Mouse (Mus musculus) adrenal gland, adult (tissue): Measurements from ENCODE around the gene Cdan1.
"Not testable (repeated sequence)": the region's sequence is repeated elsewhere in the genome, so short reads cannot be mapped to it uniquely, and the experiment has no call there.

Experiments
- DNase-seq, 2 experiments: peaks; one replicate each; pipeline ENCODE4 v3.0.0; 2022 to 2023; ENCODE audit warnings: low spot score in 1 of 2; ENCODE audit not compliant: inconsistent age in 2 of 2

Cdan1 gene

DNA sequence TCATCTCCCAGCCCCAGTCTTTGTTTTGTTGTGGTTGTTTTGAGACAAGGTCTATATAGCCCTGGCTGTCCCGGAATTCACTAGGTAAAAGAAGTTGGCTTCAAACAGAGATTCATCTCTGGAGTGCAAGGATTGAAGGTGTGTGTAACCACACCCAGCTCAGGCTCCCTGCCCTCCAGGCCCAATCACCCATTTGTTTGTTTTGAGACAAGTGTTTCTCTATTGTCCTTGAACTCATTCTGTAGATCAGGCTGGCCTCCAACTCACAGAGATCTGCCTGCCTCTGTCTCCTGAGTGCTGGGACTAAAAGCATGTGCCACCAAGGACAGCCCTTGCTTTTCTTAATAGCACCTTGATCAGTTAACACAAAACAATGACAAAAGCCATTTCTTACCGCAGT is 101.9 kb downstream of the Cdan1 start:
- DNase-seq, result no peak

GRCm38 (mm10) chr2:120745496-120745895 is 104.4 kb downstream of the Cdan1 start:
- no peak for DNase-seq

- no peak for DNase-seq
These were observed 117.9 kb downstream of the Cdan1 start for GRCm38 (mm10) chr2:120731877-120732530.

DNA sequence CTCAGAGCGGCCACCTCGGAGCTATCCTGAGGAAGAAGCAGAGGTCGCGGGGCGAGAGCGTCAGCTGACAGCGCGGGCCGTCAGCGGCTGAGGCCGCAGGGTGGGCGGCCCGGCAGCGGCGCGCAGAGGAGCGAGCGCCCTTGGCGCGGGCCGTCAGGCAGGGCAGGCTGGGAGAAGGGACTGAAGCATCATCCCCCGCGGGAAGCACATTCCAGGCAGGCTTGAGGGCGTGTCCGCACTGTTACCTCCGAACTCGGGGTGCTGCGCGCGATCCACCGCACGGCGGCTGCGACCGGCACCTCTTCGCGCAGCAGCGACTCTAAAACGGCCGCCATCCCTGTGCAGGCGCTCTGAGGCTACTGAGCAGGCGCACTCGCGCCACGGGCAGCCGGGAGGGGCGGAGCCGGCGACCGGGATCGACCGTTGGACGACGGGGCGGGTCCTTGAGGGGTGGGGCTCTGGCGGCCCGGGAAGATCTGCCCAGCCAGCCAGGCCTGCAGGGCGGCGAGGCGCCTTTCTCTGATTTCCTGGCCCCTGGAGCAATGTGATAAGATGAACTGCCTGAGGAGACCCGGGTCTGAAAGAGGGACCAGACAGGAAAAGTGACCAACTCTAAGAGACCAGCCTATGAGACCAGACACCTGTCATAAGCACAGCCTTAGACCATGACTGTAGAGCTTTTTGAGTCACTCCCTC is 118.6 kb downstream of the Cdan1 start:
- DNase-seq, result peak; percentile 95 to 98

GRCm38 (mm10) chr2:120730639-120731166 is 119.2 kb downstream of the Cdan1 start:
- peak; percentile 38 to 76 for DNase-seq

- peak in 1 of 2 experiments; percentile 58 for DNase-seq
These were observed 119.9 kb downstream of the Cdan1 start for GRCm38 (mm10) chr2:120729775-120730585.

DNA sequence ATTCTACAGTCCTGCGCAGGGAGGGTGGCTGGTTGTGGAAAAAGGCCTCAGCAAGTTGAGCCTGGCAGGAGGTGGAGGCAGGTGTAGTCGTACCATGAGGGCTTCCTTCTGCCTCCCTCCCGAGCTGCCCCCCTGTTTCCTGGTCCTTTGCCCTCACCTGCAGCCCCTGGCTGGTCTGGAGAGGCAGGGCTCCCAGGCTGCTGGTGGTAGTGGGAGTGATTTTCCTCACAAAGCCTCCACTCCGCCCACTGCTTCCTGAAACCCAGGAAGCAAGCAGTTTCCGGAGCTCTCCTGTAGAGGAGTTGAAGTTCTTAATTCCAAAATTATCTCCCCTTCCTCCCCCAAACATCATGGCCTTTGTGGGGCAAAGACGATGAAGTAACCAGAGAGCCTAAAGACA is 125.8 kb downstream of the Cdan1 start:
- DNase-seq, result no peak

DNA sequence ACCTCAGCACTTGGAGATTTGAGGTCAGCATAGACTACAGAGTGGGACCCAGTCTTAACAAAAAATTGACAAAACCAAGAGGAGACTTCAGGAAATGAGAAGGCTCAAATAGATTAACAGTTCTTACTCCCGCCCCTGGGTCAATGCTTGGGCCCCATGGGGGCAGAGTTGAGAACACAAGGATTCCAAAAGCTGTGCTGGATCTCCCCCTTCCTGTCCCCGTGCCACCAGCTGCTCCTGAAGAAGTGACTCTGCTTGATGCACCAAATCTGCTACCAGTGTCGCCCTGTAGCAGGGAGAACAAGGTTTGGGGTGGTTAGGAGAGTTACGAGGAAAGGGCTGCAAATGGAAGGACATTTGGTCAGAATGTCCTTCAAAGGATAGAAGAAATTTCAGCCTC is 126.3 kb downstream of the Cdan1 start:
- no peak for DNase-seq

GRCm38 (mm10) chr2:120722491-120722890 is 127.4 kb downstream of the Cdan1 start:
- no peak for DNase-seq

DNA sequence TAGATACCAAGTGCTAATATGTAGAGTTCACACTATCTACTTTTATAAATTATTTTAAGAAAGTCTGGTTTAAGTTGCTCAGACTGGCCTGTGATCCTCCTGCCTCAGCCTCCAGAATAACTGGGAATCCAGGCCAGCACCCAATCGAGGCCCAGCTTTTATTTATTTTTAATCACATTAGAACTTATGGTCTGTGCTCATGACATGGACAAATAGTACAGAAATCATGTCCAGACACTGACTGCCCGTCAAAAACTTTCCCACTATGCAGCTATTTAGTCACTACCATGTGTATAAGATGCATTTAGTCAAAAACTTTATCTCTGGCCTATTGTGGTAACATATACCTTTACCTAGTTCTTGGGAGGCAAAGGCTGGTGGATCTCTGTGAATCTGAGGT is 128.0 kb downstream of the Cdan1 start:
- no peak for DNase-seq

- DNase-seq, result peak in 1 of 2 experiments; percentile 21
These were observed 129.1 kb downstream of the Cdan1 start for GRCm38 (mm10) chr2:120720821-120721220.

GRCm38 (mm10) chr2:120718496-120718895 is 131.4 kb downstream of the Cdan1 start:
- DNase-seq, result no peak

DNA sequence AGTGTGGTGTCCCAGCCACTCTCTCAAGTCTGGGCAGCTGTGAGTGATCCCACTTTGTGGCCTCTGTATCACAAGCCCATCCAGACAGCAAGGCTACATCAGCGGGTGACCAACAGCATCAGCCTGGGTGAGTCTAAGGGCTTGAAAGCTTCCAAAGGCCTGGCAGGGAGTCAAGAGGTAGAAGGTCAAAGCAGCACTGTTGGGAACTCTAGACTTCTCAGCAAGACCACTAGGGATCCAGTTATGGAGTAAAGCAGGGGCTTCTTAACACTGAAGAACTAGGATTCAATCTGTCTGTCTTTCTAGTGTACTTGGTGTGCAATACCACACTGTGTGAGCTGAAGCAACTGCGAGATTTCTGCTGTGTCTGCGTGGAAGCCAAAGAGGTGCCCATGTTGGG is 136.5 kb downstream of the Cdan1 start:
- no peak for DNase-seq

DNA sequence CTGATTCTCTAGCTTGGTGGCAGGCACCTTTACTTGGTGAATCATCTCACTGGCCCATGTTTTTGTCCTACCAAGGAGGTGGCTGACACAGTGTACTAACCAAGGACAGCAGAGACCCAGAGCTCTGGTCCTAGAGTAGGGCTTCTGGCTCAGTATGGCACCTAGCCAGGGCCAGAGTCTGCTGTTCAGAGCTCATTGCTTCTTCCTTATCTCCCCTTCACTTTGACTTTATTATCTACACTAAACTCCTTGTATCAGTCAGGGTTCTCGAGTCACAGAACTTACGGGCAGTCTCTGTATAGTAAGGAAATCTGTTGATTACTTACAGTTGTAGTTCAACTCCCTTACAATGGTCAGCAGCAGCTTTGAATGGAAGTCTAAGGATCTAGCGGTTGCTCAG is 139.0 kb downstream of the Cdan1 start:
- peak; percentile 52 to 82 for DNase-seq

DNA sequence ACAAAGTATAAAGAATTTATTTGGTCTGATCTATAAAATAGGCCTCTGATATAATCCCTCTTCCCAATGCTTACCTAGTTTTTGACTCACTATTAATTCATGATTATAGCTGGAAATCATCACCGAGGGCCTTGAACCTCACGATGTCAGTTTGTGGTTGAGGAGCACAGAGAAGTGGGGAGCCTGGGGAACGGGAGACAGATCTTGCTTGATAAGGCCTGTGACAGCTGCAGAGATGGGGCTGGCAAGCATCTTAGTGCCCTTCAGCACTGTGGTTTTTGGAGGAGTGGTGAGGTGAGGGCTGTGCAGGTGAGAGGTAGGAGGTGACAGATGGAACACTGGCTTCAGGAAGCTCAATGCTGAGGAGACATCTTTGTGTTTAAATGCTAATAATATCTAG is 139.8 kb downstream of the Cdan1 start:
- DNase-seq, result no peak

DNA sequence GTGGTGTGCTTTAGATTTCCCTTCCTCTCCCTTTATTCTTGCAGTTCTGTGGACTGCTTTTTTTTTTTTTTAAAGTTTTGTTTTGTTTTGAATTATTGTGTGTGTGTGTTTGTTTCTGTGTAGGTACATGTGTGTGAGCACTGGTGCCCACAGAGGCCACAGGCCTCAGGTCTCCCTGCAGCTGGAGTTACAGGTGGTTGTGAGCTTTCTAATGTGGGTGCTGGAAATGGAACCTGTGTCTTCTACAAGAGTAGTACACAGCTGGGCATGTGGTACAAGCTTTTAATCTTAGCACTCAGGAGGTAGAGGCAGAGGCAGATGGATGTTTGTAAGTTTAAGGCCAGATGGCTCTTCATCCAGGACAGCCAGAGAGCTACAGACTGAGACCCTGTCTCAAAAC is 142.9 kb downstream of the Cdan1 start:
- no peak for DNase-seq

DNA sequence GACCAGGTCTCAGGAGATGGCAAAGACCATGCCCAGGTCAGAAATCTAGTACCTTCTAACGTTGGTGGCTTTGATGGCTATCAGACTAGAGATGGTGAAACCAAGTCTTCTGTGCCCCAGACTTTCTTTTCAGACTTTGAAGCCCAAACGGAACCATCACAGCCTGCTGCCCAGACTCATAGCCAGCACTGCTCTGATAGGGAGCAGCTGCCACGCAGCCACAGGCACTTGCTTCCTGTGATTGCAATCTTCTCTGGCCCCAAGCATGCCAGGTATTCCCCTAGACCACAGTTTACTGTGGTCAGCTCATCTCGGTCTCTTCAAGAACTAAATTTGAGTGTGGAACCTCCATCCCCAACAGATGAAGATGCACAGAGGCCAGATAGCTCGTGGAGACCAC is 147.3 kb downstream of the Cdan1 start:
- no peak for DNase-seq

DNA sequence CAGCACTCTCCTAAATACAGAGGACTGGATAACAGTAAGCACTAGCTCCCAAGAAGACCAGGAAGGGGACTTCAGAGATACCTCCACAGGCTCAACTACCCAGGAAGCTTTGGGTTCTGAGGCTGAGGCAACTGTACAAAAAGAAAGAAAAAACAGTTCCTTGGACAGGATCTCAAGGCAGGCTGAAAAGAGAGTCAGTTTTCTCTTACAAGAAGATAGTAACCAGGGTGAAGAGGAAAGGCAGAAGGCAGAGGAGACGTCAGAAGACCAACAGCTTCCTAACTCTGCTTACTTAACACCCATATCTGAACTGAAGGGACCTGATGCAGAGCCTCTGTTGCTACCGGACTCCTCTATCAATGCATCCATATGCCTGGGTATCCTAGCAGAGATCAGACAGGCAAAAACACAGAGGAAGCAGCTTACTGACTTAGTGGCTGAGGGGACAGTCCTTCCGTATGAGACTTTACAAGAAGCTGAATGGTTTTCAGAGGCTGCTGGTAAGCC is 149.5 kb downstream of the Cdan1 start:
- no peak for DNase-seq

GRCm38 (mm10) chr2:120697767-120698166 is 152.2 kb downstream of the Cdan1 start:
- DNase-seq, result no peak

DNA sequence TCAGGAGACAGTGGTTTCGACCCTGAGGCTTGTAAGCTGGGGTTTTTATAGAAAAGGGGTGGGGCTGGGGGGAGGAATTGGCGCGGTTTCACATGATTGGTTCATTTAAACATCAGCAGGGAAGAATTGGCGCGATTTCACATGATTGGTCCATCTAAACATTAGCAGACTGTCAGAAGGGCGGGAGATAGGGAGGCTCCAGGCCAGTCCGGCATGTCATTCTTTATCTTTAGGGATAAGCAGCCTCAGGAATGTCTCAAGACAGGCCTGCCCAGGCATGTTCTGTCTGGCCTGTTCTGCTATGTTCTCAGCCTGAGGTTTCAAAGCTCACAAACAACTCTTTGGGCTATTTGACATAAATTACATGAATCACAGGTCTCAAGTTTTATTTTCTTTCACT is 168.8 kb downstream of the Cdan1 start:
- not testable (repeated sequence) for DNase-seq

DNA sequence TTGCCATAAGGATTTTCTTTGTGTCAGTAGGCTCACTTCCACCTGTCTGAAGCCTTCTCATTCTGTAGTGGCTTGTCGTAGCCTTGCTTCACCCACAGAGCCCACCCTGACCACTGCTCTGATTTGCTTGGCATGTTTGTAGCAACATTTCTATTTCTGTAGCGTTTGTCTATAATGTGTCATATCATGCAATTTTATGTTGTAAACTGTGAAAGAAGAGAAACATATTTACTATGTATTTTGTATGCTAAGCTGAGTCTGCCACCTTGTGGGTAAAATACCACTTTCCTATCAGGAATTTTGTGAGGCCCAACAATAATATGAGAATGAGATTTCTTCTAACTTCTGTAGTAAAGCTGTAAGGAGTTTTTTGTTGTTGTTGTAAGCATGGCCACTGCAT is 179.7 kb downstream of the Cdan1 start:
- DNase-seq, result peak in 1 of 2 experiments; percentile 63
